Mouse (Mus musculus): ENCODE data around the gene Foxl1. TPM values are rescaled to one million over a fixed set of nuclear protein-coding genes. Genes with fewer than 3 reads are reported as not detected.

Gene Foxl1
- polyA plus RNA-seq, 1 experiment from 2014 or later = 6.5 TPM

DNA sequence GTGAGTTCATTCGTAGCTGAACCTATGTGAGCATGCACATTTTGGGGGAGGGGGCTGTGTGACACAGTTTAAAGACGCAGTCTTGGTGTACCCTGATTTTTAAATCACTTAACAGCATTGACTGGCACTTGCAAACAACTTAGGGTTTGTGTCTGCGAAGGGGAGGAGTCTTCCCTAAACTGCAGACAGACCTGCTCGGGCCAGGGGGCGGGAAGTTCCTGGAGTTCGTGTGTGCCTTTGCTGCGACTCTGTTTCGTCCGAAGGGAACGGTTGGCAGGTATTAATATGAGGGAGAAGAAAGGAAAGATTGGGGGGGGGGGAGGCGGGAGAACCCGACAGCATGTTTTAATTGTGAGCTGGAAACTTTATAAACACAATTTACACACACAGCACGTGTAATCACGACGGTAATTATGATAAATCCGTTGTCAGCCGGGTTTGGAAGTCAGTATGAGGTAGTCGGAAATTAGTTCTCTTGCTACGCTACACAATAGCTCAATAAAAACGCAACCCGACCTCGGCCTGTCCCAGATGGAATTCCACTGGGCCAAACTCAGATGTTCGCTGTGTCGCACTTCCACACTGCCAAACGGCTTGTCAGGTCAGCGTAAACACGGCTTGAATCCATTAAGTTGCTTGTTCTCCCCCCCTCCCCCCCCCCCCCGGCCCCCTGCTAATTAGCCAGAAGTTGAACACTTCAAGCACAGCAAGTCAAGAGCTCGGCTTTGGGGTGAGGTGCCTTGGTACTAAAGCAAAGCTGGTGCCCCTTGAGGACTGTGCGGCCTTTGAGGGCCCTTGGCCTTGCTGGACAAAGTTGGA is 47.2 kb downstream of the Foxl1 start:
- ATAC-seq (ENCODE audit: low FRiP score, low TSS enrichment) = no peak
- Histone ChIP-seq H3K36me3 (ENCODE audit: insufficient read depth, low read length) (no peaks in the 10 kb centered on the region), H3K27me3 (ENCODE audit: insufficient read depth, low read length) (no peaks in the 10 kb centered on the region), H3K4me1 (ENCODE audit: insufficient read depth, low read length) (peaks cover 51% of the 10 kb centered on the region), H3K4me3 (ENCODE audit: low read length) (no peak overlapping the region), H3K27ac (ENCODE audit: low read length) (peak overlapping the region; percentile 85), H3K9ac (replicated peaks; ENCODE audit: low read length) (peak overlapping the region; percentile 11; the same call in 1 of the 2 replicates), H3K4me2 (replicated peaks; ENCODE audit: low read depth, low read length) (peak overlapping the region; percentile 26; the same call in 1 of the 2 replicates), H3K9me3 (ENCODE audit: low read length) (no peaks in the 10 kb centered on the region)
- WGBS = 27% methylated on average over 29 of the region's 30 CpGs

DNA sequence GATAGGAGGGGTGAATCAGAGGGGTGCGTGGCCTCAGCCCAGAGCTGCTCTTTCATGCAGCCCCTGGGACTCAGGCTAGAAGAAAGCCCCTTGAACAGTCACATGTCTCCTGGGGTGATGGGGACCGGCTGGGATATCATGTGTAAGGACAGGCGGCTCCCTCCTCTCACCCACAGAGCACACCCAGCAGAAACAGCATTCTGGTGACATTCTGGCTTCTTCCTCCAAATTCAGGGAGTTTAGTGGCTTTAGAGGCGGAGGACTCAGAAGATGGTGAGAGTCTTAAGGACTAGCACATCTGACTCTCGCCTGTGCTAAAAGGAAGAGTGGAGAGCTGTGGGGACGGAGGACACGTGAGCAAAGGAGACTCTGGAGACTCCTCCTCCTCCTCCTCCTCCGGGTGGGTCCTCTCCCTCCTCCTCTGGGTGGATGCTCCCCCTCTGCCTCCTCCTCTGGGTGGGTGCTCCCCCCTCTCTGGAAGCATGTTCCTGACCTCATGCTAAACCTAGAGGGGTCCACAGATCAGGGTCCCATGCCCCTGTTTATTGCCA is 47.9 kb downstream of the Foxl1 start:
- Histone ChIP-seq H3K9ac (replicated peaks; ENCODE audit: low read length) (0 out of 2 replicates have a peak overlapping the region, but pooled peaks have one; percentile 11), H3K4me1 (ENCODE audit: insufficient read depth, low read length) (peaks cover 48% of the 10 kb centered on the region), H3K27me3 (ENCODE audit: insufficient read depth, low read length) (no peaks in the 10 kb centered on the region), H3K4me3 (ENCODE audit: low read length) (no peak overlapping the region), H3K4me2 (replicated peaks; ENCODE audit: low read depth, low read length) (peak overlapping the region; percentile 26; the same call in 1 of the 2 replicates), H3K36me3 (ENCODE audit: insufficient read depth, low read length) (no peaks in the 10 kb centered on the region), H3K27ac (ENCODE audit: low read length) (peak overlapping the region; percentile 85), H3K9me3 (ENCODE audit: low read length) (no peaks in the 10 kb centered on the region)
- WGBS = 53% methylated on average over 8 of the region's 8 CpGs
- ATAC-seq (ENCODE audit: low FRiP score, low TSS enrichment) = peak; percentile 47; the same call in 1 of the 2 replicates

DNA sequence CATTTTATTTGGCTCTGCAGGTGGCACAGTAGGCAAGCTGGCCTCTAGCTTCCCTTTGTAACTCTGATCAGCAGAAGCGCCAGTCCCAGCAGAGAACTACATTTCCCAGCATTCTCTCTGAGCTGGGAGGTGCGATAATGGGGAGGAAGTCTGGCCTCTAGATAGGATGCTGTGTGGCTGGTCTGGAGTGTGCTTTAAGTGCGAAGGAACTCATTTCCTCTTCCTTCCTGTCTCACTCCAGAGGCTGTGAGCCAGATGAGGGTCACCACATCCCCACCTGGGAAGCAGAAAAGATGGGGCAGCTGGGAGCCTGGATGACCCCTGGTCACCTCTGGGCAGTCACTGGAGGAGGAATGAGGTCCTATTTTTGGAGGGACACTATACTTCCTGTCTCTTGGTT is 48.6 kb downstream of the Foxl1 start:
- WGBS = 38% methylated on average over 3 of the region's 3 CpGs
- ATAC-seq (ENCODE audit: low FRiP score, low TSS enrichment) = 0 out of 2 replicates have a peak, but pooled peaks have one; percentile 18

More for the DNA sequence above, 48.6 kb downstream of the Foxl1 start:
- H3K4me3 ChIP-seq (ENCODE audit: low read length) = no peak overlapping the region
- H3K9ac ChIP-seq (replicated peaks; ENCODE audit: low read length) = no peak overlapping the region
- H3K27ac ChIP-seq (ENCODE audit: low read length) = peak overlapping the region; percentile 85
- no peak overlapping the region for H3K4me2 ChIP-seq (replicated peaks; ENCODE audit: low read depth, low read length)
- no peaks in the 10 kb centered on the region for H3K9me3 ChIP-seq (ENCODE audit: low read length)
- no peaks in the 10 kb centered on the region for H3K36me3 ChIP-seq (ENCODE audit: insufficient read depth, low read length)
- no peaks in the 10 kb centered on the region for H3K27me3 ChIP-seq (ENCODE audit: insufficient read depth, low read length)
- peaks cover 49% of the 10 kb centered on the region for H3K4me1 ChIP-seq (ENCODE audit: insufficient read depth, low read length)

Small RNA genes within 50 kb of the gene (microRNA-seq; reads per million reads assigned to microRNA genes)
- not detected for gene Gm27530

Other genes starting within 250 kb of the Foxl1 start
- gene Foxf1, start 43.6 kb upstream of the Foxl1 start, polyA plus RNA-seq (2015; fragmentation: Nextera tagmentation; extraction: Ambion mirVana) = 1.5 and 4.6 TPM in 2 replicates
- gene Mthfsd, start 19.5 kb upstream of the Foxl1 start, polyA plus RNA-seq (2015; fragmentation: Nextera tagmentation; extraction: Ambion mirVana) = 75.7 and 81.1 TPM in 2 replicates
- gene Foxc2, start 11.8 kb upstream of the Foxl1 start, polyA plus RNA-seq (2015; fragmentation: Nextera tagmentation; extraction: Ambion mirVana) = 24.9 and 27.3 TPM in 2 replicates

All from kidney, embryonic 16.5 days (tissue).